Mouse (Mus musculus) CD4-positive, CD25-positive, alpha-beta regulatory T cell, adult 4 months (primary cell): ENCODE data around the gene Vamp2. TPM values are rescaled to one million over a fixed set of nuclear protein-coding genes. Genes with fewer than 3 reads are reported as not detected.
A peak's percentile ranks its signal among the peaks of the same experiment; 100 is the strongest.

ENCODE experiments used
- ATAC-seq: one replicate; pipeline ENCODE4 v1.8.0; 2017
- polyA plus RNA-seq, 2 experiments: library from polyadenylated mRNA; unstranded; fragments of 100-300 nt; shearing (Covaris generic); gene quantifications; one replicate each; pipeline ENCODE4 v1.2.1; 2017

The Vamp2 gene
- polyA plus RNA-seq, 2 experiments from 2014 or later = 26.0 to 35.9 TPM

DNA sequence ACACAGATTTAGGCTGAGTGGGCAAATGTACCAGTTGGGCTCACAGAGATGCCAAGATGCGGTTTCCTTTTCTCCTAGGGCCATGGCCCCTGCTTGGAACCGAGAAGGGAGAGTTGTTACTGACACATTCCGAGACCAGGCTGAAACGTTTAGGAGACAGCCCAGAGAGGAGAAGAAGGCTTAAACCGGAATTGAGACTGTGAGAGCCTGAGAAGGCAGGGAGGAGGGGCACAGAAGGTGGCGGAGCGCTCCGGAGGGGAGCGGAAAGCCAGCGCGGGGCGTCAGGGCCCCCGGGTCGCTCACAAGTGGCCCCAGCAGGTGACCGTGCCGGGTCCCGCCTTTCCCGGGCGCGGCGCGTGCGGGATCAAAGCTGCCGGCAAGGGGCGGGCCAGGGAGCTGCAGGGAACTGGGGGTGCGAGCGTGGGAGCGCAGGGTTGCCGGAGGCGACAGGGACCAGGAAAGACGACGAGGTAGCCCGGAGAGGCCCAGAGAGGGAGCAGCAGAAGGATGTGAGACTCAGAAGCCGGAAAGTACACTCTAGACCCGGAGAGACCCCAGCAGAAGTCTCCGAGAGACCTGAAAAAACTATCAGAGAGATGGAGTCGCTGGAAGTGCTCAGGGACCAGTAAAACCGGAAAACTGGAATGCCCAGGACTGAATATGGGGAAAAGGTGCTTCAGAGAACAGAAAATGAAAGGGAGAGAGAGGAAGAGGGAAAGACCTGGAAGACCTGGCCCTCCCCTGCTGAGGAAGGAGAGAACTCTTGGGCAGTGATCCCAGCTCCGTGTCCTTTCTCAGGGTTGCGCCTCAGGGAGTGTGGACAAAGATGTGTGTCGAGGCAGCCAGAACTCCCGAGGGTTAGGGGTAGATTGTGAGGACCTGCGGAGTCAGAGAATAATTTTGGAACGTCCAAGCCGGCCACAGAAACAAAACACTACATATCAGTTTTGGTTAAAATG is 29.7 kb downstream of the Vamp2 start:
- peak; percentile 45 for ATAC-seq

DNA sequence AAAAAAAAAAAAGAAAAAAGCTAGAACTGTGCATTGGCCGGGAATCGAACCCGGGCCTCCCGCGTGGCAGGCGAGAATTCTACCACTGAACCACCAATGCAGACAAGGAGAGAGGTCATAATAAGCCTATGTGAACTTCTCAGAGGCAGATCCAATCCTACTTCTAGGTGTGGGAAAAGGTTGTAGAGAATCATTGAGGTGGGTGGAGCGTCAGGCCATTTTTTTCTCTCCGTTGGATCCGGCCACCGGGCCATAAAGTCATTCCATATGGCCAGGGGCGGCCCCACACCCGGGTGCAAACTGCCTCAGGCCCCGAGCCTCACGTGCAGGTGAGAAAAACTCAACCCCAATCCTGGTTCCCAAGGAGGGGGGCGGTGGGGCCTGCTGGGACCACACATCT is 30.5 kb downstream of the Vamp2 start:
- peak; percentile 35 for ATAC-seq

DNA sequence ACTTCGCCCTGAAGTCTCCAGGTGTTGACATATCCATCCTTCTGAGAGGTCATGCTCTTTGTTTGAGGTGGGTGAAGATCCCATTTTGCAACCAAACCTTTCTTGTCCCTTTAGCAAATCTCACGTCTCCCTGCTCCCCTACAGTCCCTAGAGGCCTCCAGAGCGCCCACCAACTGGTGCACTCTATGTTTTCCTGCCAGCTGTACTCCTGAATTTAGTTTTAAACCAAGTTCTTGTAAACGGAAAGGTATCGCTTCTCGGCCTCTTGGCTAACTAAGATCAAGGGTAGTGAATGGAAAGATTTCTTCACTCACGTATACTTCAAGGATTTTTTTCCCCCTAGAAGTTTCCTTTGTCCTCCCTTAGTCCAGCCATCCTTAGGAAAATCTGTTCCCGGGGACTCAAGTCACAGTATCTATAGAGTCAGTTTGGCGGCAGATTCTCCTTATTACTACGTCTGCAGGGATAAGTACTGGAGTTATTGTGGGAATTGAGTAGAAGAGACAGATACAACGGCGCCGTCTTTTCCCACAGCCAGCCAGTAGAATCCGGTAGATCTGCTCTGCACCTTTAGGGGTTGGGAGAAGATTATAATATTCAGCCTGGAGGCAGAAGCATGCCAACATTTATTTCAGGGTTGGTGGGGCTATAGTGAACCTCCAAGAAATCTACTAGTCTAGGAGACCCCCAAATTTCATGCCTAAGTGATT is 31.3 kb downstream of the Vamp2 start:
- ATAC-seq = no peak

DNA sequence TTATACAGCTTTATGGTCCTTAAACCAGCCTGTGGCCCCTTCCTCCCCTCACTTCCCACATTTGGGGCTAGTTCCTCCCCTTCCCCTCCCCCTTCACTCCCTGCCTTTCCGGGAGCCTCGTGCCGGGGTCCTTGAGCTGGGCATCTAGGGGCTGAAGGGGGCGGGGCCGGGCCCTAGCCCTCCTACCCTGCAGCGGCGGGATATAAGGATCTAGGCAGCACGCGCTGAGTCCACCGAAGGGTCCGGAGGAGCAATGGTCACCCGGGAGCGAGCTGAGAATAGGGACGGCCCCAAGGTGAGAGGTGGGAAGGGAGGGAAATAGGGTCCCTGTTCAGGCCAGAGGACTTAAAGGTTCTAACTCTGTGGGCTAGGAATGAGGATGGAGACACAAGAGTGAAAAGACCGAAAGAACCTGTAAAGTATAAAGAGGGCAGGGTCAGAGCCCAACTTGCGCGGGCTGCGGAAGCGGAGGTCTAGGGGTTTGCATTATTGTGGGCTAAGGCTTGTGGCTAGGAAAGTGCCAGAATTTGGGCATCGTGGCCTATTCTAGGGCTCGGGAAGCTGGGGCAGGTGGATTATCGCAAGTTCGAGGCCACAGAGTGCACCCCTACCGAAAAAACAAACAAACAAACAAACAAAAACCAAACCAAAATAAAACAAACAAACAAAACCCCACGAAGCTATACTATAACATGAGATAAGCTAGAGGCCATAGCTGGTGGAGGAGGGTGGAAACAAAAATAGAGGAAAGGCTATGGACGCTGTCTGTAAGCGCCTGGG is 32.1 kb downstream of the Vamp2 start, which contains the start of gene Hes7:
TSS of gene Hes7 (plus strand) at position 184 of the 780 bp plus-strand sequence.
- ATAC-seq = no peak

DNA sequence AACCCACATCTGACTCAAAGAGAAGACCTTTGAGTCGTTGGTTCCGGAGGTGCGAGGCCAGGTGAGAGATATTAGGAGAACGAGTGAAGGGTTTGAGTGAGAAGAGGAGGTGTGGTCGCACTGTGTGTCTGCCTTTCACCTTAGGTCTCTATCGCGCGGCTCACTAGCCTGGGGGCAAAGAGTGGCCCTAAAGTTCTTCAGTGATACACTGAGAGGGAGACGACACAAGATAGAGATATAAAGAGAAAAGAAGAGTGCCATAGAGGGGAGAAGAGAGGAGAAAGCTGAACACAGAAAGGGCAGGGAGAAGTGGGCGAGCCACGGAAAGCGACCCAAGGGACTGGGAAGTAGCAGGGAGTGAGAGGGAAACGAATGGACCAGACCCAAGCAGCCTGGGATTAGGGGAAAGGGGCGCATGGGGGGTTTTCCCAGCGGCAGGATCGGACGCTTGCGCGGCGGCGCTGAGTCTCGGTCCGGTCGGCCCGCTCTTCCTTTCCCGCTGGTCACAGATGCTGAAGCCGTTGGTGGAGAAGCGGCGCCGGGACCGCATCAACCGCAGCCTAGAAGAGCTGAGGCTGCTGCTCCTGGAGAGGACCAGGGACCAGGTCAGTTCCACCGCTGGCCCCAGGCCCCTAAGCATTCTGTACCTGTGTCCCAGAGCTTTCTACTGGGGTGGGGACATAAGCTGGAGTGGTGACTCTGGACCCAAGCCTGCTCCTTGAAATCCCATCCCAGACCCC is 32.9 kb downstream of the Vamp2 start:
- ATAC-seq = no peak

DNA sequence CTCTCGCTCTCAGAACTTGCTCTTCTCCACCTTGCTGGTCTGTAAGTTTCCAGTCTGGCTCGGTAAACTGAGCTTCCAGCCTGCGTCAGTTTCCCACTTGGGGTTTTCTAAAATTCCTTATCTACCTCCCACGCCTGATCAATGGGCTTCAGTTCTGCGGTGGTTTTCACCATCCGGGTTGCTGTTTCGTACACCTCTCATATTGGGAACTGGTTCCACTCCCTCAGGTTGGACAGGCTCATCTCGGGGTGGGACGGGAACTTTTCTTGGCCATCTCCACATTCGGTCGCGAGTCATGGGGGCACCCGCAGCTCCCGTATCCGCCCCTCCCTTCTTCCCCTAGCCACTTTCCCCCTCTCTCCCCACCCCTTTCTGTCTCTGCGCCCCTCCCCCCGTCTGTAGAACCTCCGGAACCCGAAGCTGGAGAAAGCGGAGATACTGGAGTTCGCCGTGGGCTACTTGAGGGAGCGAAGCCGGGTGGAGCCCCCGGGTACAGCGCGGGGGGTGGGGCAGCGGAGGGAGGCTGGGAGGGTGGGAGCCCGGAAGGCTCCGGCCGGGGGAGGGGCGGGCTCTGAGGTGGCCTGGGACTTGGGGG is 33.5 kb downstream of the Vamp2 start:
- ATAC-seq = no peak

DNA sequence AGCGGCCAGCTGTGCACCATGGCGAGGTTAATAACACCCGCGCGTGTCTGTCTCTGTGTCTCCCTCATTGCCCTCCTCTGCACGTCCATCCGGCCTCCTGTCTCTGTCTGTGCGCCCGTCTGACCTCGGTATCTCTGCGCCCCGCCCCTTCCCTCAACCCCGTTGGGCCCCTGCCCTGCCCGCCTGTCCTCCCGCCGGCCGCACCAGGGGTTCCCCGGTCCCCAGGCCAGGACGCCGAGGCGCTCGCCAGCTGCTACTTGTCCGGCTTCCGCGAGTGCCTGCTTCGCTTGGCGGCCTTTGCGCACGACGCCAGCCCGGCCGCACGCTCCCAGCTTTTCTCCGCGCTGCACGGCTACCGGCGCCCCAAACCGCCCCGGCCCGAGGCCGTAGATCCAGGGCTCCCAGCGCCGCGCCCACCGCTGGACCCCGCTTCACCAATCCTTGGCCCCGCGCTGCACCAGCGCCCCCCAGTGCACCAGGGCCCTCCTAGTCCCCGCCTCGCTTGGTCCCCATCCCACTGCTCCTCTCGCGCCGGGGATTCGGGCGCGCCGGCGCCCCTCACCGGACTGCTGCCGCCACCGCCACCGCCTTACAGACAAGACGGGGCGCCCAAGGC is 34.2 kb downstream of the Vamp2 start, which contains the start of gene 9130213A22Rik:
TSS of gene 9130213A22Rik (minus strand) at position 254 of the 616 bp plus-strand sequence.
- no peak for ATAC-seq

DNA sequence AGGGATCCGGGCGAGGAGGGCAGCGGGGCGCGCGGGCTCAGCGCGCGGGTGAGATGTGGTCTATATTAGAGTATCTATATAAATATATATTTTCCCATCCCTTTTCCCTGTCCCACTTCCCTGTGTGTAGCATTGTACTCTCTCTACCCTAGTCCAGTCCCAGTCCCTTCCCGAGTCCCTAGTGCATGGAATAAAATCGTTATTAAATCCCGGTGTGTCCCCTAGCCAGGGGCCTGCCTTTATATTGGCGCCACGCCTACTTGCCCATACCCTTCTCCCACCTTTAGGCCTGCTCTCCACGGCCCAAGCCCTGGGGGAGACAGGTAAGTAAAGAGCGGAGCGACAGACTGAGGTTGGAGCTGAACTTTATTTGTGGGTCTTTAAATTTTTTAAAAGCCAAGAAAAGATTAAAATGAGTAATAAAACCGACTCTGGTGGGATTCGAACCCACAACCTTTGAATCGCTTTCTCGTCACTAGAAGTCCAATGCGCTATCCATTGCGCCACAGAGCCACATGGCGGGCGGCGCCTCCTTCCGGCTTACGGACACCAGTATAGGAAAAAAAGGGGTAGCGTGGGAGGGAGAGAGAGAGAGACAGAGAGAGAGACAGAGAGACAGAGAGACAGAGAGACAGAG is 34.9 kb downstream of the Vamp2 start:
- no peak for ATAC-seq

DNA sequence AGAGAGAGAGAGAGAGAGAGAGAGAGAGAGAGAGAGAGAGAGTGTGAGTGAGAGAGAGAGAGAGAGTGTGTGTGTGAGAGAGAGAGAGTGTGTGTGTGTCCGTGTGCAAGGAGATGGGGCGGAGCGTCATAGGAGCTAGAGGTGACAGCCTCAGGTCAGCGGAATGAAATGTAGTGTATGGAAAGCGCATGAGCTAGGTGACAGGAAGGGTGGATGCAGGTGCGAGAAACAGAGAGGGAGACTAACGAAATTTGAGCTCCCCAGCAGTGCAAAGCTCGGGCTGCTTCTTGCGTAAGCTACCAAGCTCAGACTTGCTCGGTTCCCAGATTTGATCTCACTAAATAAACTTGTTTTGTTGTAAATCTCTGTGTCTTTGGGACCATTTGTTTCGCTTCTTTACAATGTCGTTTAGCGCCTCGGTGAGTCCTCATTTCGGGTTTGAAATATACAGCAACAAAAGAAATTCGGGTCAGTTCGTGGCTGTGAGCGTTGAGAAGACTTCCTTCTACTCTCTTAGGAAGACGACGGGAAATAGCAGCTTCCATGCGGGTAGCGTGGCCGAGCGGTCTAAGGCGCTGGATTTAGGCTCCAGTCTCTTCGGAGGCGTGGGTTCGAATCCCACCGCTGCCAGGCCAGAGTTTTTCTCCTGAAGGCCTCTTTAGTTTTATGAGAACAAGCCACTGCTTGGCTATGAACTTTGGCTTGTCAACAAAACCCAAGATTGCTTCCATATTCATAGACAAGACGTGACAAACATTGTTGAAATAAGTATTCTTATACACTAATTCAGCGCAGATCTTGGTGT is 35.6 kb downstream of the Vamp2 start:
- peak; percentile 30 for ATAC-seq

DNA sequence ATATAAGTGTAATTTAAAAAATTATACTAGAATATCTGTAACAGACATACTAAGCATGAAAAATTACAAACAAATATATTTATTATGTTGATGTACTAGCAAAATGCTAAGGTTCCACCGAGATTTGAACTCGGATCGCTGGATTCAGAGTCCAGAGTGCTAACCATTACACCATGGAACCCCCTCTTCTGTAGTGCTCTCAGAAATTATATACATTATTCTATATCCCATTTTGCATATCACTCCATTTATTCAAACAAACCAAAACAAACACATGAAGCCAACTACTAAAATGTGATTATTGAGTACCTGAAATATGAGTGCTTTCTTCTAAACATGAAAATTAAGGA is 36.2 kb downstream of the Vamp2 start:
- peak; percentile 29 for ATAC-seq

DNA sequence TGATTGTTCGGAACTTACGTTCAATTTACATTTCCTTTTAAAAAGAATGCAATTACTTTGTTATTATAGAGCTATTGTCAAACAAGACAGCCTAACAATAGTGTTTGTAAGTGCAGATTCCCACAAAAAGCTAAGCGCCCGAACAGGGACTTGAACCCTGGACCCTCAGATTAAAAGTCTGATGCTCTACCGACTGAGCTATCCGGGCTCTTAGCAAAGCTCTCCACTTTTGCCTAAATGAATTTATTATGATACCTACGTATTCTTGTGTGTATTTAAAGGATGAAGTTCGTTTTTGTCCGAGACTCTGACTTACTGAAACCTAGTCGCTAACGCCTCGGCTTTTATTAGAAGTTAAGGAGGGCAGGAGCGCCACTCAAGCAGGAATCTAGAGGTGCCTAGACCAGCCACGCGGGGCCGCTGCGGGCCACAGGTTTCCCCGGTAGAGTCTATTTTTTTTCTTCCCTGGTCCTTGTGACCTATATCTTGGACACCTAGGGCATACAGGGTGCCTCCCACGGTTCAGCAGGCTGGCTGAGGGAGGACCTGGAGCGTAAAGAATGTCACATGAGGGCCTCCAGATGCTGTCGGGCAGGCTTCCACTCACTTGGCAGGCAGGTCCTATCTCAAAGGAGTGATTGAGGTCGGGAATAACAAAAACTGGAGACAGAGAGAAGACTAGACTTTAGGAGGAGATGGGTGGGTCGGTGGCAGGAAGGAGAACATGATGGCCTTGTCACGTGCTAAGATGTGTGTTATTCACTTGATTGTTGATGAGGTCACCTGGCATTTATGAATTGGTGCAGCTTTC is 37.0 kb downstream of the Vamp2 start:
- ATAC-seq = peak; percentile 52

DNA sequence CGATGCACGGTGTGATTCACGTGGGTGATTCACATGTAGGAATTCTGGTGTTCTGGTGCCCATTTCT is 37.4 kb downstream of the Vamp2 start, which contains the start of gene Aloxe3:
TSS of gene Aloxe3 (plus strand) at position 45 of the 67 bp plus-strand sequence.
- ATAC-seq = no peak

DNA sequence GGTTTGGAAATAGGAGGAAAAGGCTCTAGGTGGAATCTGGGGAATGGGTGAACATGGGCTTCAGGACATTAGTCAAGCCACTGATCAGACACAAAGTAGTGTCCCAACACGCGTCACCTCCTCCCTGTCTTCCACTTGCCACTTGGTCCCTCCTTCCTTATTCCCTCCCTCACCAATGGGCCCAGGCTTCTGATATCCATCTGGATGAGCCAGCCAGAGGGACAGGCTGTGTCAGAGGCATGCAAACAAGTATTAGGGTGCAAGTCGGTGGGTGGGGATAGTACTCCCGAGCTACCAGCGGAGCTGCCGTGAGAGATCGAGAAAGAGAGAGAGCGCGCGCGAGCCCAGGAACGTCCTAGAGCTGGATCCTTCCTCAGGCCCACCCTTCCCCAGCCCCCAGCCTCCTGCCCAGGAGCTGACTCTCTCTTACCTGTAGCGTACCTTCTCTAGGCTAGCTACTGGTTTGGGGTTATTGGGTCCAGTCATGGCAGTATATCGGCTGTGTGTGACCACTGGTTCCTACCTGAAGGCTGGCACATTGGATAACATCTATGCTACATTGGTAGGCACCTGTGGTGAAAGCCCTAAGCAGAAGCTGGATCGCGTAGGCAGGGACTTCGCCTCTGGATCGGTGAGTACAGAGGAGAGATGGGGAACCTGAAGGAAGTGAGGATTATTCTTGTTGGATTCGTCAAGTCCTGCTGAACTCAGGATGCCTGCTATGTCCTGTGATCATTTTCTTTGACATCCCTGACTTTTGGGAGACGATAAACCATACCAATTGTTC is 37.8 kb downstream of the Vamp2 start:
- no peak for ATAC-seq

DNA sequence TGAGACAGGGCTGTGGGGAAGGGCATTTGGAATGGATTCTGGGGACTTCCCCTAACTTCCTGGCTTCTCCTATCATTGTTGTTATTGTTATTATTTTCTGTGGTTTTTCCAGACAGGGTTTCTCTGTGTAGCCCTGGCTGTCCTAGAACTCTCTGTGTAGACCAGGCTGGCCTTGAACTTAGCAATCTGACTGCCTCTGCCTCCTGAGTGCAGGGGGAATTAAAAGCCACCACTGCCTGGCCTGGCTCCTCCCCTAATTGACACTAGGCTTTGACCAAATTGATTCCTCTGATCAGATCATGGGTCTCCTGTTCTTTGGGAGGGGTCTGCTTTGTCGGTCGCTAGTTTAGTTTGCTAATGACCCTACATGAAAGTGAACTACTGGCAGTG is 38.4 kb downstream of the Vamp2 start:
- no peak for ATAC-seq

DNA sequence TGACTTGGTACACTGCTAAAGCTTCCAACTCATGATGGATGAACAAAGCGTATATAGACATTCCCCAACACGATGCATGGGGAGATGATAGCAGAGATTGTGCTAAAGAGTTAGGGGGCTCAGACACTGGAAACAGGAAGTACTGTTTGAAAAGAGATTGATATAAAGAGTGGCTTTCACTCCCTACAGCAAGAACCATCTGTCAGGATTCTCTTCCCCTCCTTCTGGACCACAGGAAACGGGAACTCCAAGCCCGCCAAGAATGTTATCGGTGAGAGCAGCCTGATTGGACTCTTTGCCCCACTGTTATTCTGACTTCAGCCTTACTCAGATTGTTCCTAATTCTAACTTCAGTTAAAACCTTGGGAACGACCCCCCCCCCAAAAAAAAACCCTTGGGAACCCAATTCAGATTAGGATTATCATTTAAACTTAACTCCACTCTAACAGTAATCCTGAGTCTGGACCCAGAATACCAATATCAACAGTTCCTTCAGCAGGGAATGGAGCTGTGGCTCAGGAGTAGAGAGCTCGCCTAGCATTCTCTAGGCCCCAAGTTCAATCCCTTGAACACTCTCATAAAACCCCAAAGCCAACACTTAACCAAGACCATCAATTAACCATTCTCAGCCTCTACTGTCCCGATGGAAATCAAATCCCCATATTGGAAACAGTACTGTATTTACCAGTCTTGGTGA is 40.3 kb downstream of the Vamp2 start:
- ATAC-seq = no peak

DNA sequence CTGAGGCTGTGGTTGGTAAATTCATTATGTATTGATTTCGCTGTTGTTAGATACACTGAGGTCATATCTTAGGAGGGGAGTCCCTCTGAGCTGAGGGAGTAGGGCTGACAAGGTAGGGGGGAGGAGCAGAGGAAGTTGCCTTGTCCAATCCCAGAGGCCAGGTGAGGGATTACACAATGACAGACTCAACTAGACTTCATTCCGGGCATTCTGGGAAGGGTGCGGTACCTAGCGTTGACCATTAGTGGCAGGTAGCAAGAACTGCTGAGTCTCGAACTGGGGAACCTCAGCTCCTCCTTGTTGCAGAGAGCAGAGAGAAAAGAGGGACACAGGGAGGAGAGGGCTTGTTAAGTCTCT is 45.3 kb downstream of the Vamp2 start:
- no peak for ATAC-seq

DNA sequence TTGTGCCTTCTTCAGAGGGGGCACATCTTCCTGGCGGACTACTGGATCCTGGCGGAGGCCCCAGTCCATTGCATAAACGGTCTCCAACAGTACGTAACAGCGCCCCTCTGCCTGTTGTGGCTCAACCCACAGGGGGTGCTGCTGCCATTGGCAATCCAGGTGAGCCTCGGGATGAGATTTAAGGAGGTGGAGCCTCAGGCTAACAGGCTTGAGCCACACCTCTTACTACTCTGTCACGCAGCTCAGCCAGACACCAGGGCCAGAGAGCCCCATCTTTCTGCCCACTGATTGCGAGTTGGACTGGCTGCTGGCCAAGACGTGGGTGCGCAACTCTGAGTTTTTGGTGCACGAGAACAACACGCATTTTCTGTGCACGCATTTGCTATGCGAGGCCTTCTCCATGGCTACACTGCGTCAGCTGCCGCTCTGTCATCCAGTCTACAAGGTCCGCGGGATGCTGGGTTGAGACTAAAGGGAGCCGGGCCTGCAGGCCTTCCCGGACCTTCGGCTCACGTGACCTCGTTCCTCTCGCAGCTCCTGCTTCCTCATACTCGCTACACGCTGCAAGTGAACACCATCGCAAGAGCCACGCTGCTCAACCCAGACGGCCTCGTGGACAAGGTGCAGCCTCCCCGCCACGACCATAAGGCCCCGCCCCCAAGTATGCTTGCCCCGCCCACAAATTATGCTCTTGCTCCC is 45.8 kb downstream of the Vamp2 start:
- ATAC-seq = peak; percentile 58

DNA sequence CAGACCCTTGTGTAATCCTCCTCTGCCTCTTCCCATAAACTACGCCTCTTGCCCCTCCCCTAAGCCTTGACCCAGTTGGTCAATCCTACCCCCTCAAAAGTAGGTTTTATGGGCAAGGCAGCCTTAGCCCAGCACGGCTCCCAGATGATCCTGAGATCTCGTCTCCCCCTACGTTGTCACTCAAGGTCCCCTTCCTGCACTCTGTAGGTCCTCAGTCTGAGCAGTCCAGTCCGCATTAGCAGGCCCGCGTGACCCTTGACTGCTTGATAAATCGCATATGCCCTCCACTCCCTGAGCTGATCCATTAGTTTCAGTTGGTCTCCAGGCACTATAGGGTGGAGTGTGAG is 46.3 kb downstream of the Vamp2 start:
- ATAC-seq = no peak
